Mouse (Mus musculus) stomach, postnatal 0 days (tissue): ENCODE data around the gene Cdh15. TPM values are rescaled to one million over a fixed set of nuclear protein-coding genes. Genes with fewer than 3 reads are reported as not detected.

ENCODE experiments used
- ATAC-seq: fragments of 200-750 bp; cut with Nextera tagmentation; 2 replicates; pipeline ENCODE4 v1.8.0; 2017; ENCODE audit not compliant: low FRiP score, low TSS enrichment
- DNase-seq: peaks from one replicate; pipeline ENCODE4 v3.0.0-alpha.2; 2016; ENCODE audit warnings: low spot score
- H3K27ac ChIP-seq: fragments of 300-500 bp; sonication (generic); replicated peaks from 2 replicates; pipeline ENCODE4 v1.5.1; 2014; ENCODE audit warnings: mild to moderate bottlenecking, control low read depth
- H3K27me3 ChIP-seq: fragments of 300-500 bp; sonication (generic); 2 replicates; pipeline ENCODE4 v1.6.1; 2014; ENCODE audit warnings: low read length; ENCODE audit not compliant: control insufficient read depth, insufficient read depth
- H3K36me3 ChIP-seq: fragments of 300-500 bp; sonication (generic); 2 replicates; pipeline ENCODE4 v1.6.1; 2014; ENCODE audit warnings: low read length, mixed read lengths; ENCODE audit not compliant: control insufficient read depth, insufficient read depth
- H3K4me1 ChIP-seq: fragments of 300-500 bp; sonication (generic); replicated peaks from 2 replicates; pipeline ENCODE4 v1.6.1; 2014; ENCODE audit warnings: antibody characterized with exemption; ENCODE audit not compliant: control insufficient read depth, insufficient read depth
- H3K4me2 ChIP-seq: fragments of 300-500 bp; sonication (generic); replicated peaks from 2 replicates; pipeline ENCODE4 v1.6.1; 2014; ENCODE audit warnings: low read depth, mild to moderate bottlenecking, control low read depth, moderate library complexity
- H3K4me3 ChIP-seq: fragments of 300-500 bp; sonication (generic); 2 replicates; pipeline ENCODE4 v1.5.1; 2014; ENCODE audit warnings: low read depth, low read length, control low read depth
- H3K9ac ChIP-seq: fragments of 300-500 bp; sonication (generic); 2 replicates; pipeline ENCODE4 v1.6.1; 2014; ENCODE audit warnings: mild to moderate bottlenecking, low read length, control low read depth, mixed read lengths
- H3K9me3 ChIP-seq: fragments of 300-500 bp; sonication (generic); 2 replicates; pipeline ENCODE4 v1.6.1; 2016; ENCODE audit warnings: low read length; ENCODE audit not compliant: control insufficient read depth
- CTCF ChIP-seq: IDR thresholded peaks from 2 replicates; pipeline ENCODE4 v1.5.1; 2016; ENCODE audit warnings: antibody characterized with exemption, low read depth, mild to moderate bottlenecking, moderate library complexity
- EP300 ChIP-seq: optimal IDR thresholded peaks from 2 replicates; pipeline ENCODE3; 2016; ENCODE audit warnings: antibody characterized with exemption
- WGBS: fragments of 180-500 bp; shearing (Covaris S2); extraction: QIAGEN DNeasy Blood & Tissue Kit; methylation state at CpG from one replicate; pipeline ENCODE4 v1.1.7; 2014; 5-methylcytosine and 5-hydroxymethylcytosine counted together
- polyA plus RNA-seq: library from polyadenylated mRNA; unstranded; fragments of >200 nt; fragmentation: Nextera tagmentation; extraction: Ambion mirVana; gene quantifications from 2 replicates; pipeline ENCODE4 v1.2.1, GENCODE M21; 2015

Cdh15 gene
- polyA plus RNA-seq, 1 experiment from 2014 or later: 0.23 TPM

DNA sequence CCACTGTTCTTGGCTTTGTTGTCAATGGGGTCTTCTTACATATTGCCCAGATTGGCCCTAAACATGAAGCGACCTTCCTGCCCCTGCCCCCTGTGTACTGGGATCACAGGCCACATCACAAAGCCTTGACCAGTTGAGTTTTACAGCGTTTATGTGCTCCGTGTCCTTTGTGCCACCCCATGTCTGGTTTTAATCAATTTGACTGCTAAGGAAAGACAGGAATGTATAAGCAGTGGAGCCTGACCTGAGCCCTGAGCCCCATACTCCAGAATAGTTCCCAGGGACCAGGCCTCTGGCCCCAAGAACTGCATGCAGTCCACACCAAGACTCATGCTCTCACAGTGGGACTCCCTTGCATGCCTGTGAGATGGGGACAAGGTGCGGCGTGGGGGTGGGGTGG lies 27.4 kb downstream of the Cdh15 start:
- H3K9me3 ChIP-seq: no peaks in the 10 kb centered on the region
- H3K27ac ChIP-seq: no peak overlapping the region
- TF ChIP-seq CTCF (no peak), EP300 (no peak)
- H3K36me3 ChIP-seq: no peaks in the 10 kb centered on the region
- WGBS: 74% methylated on average over 5 of the region's 5 CpGs
- no peaks in the 10 kb centered on the region for H3K4me1 ChIP-seq
- H3K4me3 ChIP-seq: no peak overlapping the region
- H3K9ac ChIP-seq: no peak overlapping the region
- H3K4me2 ChIP-seq: no peak overlapping the region
- DNase-seq: no peak
- ATAC-seq: no peak
- H3K27me3 ChIP-seq: no peaks in the 10 kb centered on the region

DNA sequence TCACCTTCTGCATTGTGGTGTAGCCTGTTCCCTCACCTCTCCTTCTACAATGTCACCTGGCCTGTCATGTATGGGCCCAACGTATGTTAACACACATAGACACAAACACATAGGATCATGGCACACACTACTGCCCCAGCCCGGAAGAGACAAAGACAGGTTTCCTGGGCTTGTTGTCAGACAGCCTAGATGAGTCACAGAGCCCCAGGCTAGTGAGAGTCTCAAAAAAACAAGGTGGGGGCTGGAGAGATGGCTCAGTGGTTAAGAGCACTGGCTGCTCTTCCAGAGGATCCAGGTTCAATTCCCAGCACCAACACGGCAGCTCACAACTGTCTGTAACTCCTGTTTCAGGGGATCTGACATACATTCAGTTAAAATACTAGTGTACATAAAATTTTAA lies 30.5 kb downstream of the Cdh15 start:
- 79% methylated on average over 3 of the region's 3 CpGs for WGBS
- Histone ChIP-seq H3K27ac (no peak overlapping the region), H3K4me2 (no peak overlapping the region), H3K36me3 (peaks cover 7% of the 10 kb centered on the region), H3K9me3 (no peaks in the 10 kb centered on the region), H3K4me1 (no peaks in the 10 kb centered on the region), H3K9ac (no peak overlapping the region), H3K4me3 (no peak overlapping the region), H3K27me3 (no peaks in the 10 kb centered on the region)
- ATAC-seq (no peak), DNase-seq (no peak)
- TF ChIP-seq CTCF (no peak), EP300 (no peak)

DNA sequence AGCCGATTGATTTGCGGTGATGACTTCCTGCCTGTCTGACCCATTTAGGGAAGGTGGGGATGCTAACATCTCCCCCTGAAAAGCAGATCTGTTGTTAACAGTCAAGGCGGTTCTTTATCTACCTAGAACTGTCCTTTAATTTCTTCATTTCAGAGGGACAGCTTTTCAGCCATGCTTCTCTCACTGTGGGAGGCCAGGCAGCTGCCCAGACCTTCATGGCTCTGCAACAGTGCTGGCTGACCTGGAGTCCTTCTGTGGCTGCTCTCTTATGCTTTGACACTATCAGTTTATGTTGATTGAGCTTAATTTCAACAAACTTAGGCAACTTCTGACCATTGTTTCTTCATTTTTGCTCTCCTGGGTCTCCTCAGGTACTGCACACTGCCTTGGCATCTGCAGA lies 32.5 kb downstream of the Cdh15 start:
- Histone ChIP-seq H3K4me2 (no peak overlapping the region), H3K27me3 (no peaks in the 10 kb centered on the region), H3K27ac (no peak overlapping the region), H3K9me3 (no peaks in the 10 kb centered on the region), H3K4me3 (no peak overlapping the region), H3K36me3 (peaks cover 20% of the 10 kb centered on the region), H3K4me1 (no peaks in the 10 kb centered on the region), H3K9ac (no peak overlapping the region)
- ATAC-seq (no peak), DNase-seq (no peak)
- no peak for TF ChIP-seq CTCF
- no peak for TF ChIP-seq EP300
- 43% methylated on average over 3 of the region's 3 CpGs for WGBS

DNA sequence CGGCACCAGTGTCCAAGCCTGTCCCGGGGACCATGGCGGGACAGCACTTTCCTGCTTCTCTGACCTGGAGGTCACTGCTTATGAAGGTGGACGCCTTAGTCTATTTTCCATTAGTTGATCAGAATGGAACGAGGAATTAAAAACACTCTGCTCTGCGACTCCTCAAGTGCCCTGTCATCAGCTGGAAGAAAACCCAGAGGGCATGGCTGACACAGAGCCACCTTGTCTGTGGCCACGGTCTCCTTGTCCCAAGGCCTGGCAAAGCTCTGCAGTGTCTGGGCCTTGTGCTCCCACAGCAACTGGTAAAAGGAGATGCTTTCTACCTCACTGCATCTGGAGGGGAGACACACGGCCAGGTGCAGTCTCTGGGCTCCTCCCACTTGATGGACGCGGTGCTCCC lies 35.9 kb downstream of the Cdh15 start:
- Histone ChIP-seq H3K36me3 (peaks cover 51% of the 10 kb centered on the region), H3K4me3 (no peak overlapping the region), H3K9ac (no peak overlapping the region), H3K4me1 (no peaks in the 10 kb centered on the region), H3K9me3 (no peaks in the 10 kb centered on the region), H3K27ac (no peak overlapping the region), H3K4me2 (no peak overlapping the region), H3K27me3 (no peaks in the 10 kb centered on the region)
- no peak for TF ChIP-seq EP300
- TF ChIP-seq CTCF: no peak
- WGBS: 77% methylated on average over 10 of the region's 10 CpGs
- DNase-seq (no peak), ATAC-seq (no peak)

DNA sequence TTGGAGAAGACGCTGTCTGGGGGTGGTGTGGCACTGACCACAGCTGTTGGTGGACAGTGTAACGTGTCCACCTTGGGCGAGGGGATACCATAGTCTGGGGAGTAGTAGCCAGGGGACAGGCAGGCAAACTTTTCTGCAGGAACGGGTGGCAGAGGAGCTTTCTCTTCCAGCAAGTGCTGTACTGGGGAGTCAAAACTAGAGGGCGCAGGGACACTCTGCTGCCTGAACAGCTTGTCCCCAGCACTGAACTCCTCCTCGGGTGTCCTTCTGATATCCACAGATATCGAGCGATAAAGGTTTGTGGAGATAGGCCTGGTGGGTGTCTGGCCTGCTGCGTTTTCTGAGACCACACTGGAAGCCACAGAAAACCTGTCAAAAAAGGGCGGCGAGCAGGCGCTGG lies 43.7 kb downstream of the Cdh15 start:
- Histone ChIP-seq H3K27ac (no peak overlapping the region), H3K9me3 (no peaks in the 10 kb centered on the region), H3K9ac (no peak overlapping the region), H3K36me3 (peaks cover 78% of the 10 kb centered on the region), H3K4me1 (no peaks in the 10 kb centered on the region), H3K4me3 (no peak overlapping the region), H3K27me3 (no peaks in the 10 kb centered on the region), H3K4me2 (no peak overlapping the region)
- WGBS: 86% methylated on average over 12 of the region's 12 CpGs
- TF ChIP-seq CTCF: peak; percentile 45
- TF ChIP-seq EP300: no peak
- ATAC-seq: 0 out of 2 replicates have a peak, but pooled peaks have one; percentile 13
- DNase-seq: no peak

DNA sequence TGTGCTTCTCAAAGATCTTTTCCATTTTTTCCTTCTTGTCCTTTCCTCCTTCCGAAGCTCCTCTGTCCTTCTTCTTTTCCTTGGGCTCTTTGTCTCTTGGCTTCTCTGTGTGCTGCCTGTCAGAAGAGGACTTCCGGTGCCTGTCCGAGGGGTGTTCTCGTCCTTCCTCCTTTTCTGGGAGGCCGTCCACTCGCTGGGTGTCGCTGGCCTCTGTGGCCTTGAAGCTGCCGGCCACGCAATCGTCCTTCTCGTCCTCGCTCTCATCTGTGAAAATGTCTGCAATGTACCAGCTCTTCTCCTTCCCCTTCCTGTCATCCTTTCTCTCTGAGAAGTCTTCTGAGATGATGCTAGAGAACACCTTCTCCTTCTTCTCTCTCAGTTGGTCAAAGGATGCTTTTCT lies 45.7 kb downstream of the Cdh15 start:
- H3K4me2 ChIP-seq: no peak overlapping the region
- no peaks in the 10 kb centered on the region for H3K9me3 ChIP-seq
- ATAC-seq (no peak), DNase-seq (no peak)
- no peak overlapping the region for H3K27ac ChIP-seq
- peaks cover 74% of the 10 kb centered on the region for H3K36me3 ChIP-seq
- H3K4me1 ChIP-seq: no peaks in the 10 kb centered on the region
- no peak overlapping the region for H3K9ac ChIP-seq
- no peaks in the 10 kb centered on the region for H3K27me3 ChIP-seq
- whole genome bisulfite sequencing: 88% methylated on average over 12 of the region's 12 CpGs
- H3K4me3 ChIP-seq: no peak overlapping the region
- TF ChIP-seq EP300 (no peak), CTCF (no peak)
